Mouse (Mus musculus) liver, embryonic 14.5 days (tissue): ENCODE data around the gene Cby3. TPM values are rescaled to one million over a fixed set of nuclear protein-coding genes. Genes with fewer than 3 reads are reported as not detected.

Experiments used
- ATAC-seq: fragments of 200-750 bp; cut with Nextera tagmentation; 2 replicates; pipeline ENCODE4 v1.8.0; 2017; ENCODE audit warnings: moderate number of reproducible peaks, mild to moderate bottlenecking, moderate library complexity; ENCODE audit not compliant: insufficient read depth
- DNase-seq, 3 experiments: peaks; one replicate each; pipeline ENCODE4 v3.0.0-alpha.2; 2012 to 2013; ENCODE audit warnings: low read depth in 3 of 3, low spot score in 3 of 3
- H3K27ac ChIP-seq: fragments of 300-500 bp; sonication (generic); 2 replicates; pipeline ENCODE4 v1.5.1; 2014; ENCODE audit warnings: moderate library complexity, mild to moderate bottlenecking, control low read depth, inconsistent platforms
- H3K27me3 ChIP-seq: fragments of 300-500 bp; sonication (generic); 2 replicates; pipeline ENCODE4 v1.6.1; 2014; ENCODE audit warnings: mild to moderate bottlenecking, low read length, moderate library complexity; ENCODE audit not compliant: control insufficient read depth, insufficient read depth
- H3K36me3 ChIP-seq: fragments of 300-500 bp; sonication (generic); replicated peaks from 2 replicates; pipeline ENCODE4 v1.6.1; 2014; ENCODE audit warnings: low read depth; ENCODE audit not compliant: control insufficient read depth, insufficient read depth
- H3K4me1 ChIP-seq, 2 experiments: fragments of 200-500 bp in 1 of 2; fragments of 300-500 bp in 1 of 2; sonication (generic) in 1 of 2; replicated peaks; 2 replicates each; pipeline ENCODE4 v1.6.1; 2012 to 2014; ENCODE audit warnings: antibody characterized with exemption in 1 of 2, inconsistent platforms in 1 of 2, low read length in 1 of 2; ENCODE audit not compliant: control insufficient read depth in 2 of 2, insufficient read depth in 2 of 2
- H3K4me2 ChIP-seq: fragments of 300-500 bp; sonication (generic); 2 replicates; pipeline ENCODE4 v1.6.1; 2014; ENCODE audit warnings: low read depth, mild to moderate bottlenecking, control low read depth, moderate library complexity
- H3K4me3 ChIP-seq, 2 experiments: fragments of 200-500 bp in 1 of 2; fragments of 300-500 bp in 1 of 2; sonication (generic) in 1 of 2; 2 replicates each; pipeline ENCODE4 v1.5.1; 2012 to 2014; ENCODE audit warnings: low read depth in 2 of 2, low read length in 2 of 2, mild to moderate bottlenecking in 2 of 2, control low read depth in 1 of 2, inconsistent platforms in 1 of 2, moderate library complexity in 1 of 2; ENCODE audit not compliant: insufficient read depth in 1 of 2
- H3K9ac ChIP-seq: fragments of 300-500 bp; sonication (generic); replicated peaks from 2 replicates; pipeline ENCODE4 v1.6.1; 2014; ENCODE audit warnings: mild to moderate bottlenecking, control low read depth, moderate library complexity
- H3K9me3 ChIP-seq: fragments of 300-500 bp; sonication (generic); 2 replicates; pipeline ENCODE4 v1.6.1; 2016; ENCODE audit warnings: low read length, mixed read lengths; ENCODE audit not compliant: control insufficient read depth
- CTCF ChIP-seq: IDR thresholded peaks from 2 replicates; pipeline ENCODE4 v1.5.1; 2016; ENCODE audit warnings: antibody characterized with exemption, low read depth, control low read depth
- EP300 ChIP-seq: IDR thresholded peaks from 2 replicates; pipeline ENCODE4 v1.6.1; 2016; ENCODE audit warnings: antibody characterized with exemption, low read depth
- WGBS: fragments of 180-500 bp; shearing (Covaris S2); extraction: QIAGEN DNeasy Blood & Tissue Kit; methylation state at CpG from one replicate; pipeline ENCODE4 v1.1.7; 2014; ENCODE audit not compliant: insufficient replicate concordance; 5-methylcytosine and 5-hydroxymethylcytosine counted together
- polyA plus RNA-seq, 2 experiments: library from polyadenylated mRNA; depleted of rRNA in 1 of 2; stranded (reverse) in 1 of 2; unstranded in 1 of 2; fragments of >200 nt; fragmentation: Nextera tagmentation in 1 of 2; extraction: Ambion mirVana in 1 of 2; gene quantifications; 2 replicates each; pipeline versions ENCODE4 v1.2.1 to v1.2.3; 2012 to 2014

Gene Cby3
- polyA plus RNA-seq, 2 experiments = not detected

- Histone ChIP-seq H3K4me2 (no peak overlapping the region), H3K36me3 (no peaks in the 10 kb centered on the region), H3K27me3 (no peaks in the 10 kb centered on the region), H3K9me3 (no peaks in the 10 kb centered on the region), H3K4me1 (peaks cover 0 to 2% of the 10 kb centered on the region in 2 experiments; a peak in 1 of 4 replicates), H3K27ac (no peak overlapping the region), H3K9ac (no peak overlapping the region), H3K4me3 (no peak overlapping the region)
- TF ChIP-seq EP300 (no peak), CTCF (no peak)
- DNase-seq (no peak), ATAC-seq (no peak)
- WGBS = 78% methylated on average over 4 of the region's 4 CpGs
Measured at GRCm38 (mm10) chr11:50345486-50345885, 8.8 kb upstream of the Cby3 start.

- TF ChIP-seq EP300 (no peak), CTCF (no peak)
- H3K9ac ChIP-seq = no peak overlapping the region
Measured at GRCm38 (mm10) chr11:50346256-50347032, 7.8 kb upstream of the Cby3 start.

GRCm38 (mm10) chr11:50352177-50352576 lies 2.1 kb upstream of the Cby3 start:
- Histone ChIP-seq H3K27me3 (no peaks in the 10 kb centered on the region), H3K27ac (no peak overlapping the region), H3K9me3 (no peaks in the 10 kb centered on the region), H3K36me3 (no peaks in the 10 kb centered on the region), H3K4me3 (no peak overlapping the region), H3K4me2 (no peak overlapping the region), H3K9ac (no peak overlapping the region), H3K4me1 (peaks cover 2 to 7% of the 10 kb centered on the region in 2 experiments; a peak in 2 of 4 replicates)
- 58% methylated on average over 2 of the region's 2 CpGs for WGBS
- TF ChIP-seq EP300 (no peak), CTCF (no peak)
- DNase-seq (no peak), ATAC-seq (no peak)

More at GRCm38 (mm10) chr11:50346256-50347032, 7.8 kb upstream of the Cby3 start:
- H3K9me3 ChIP-seq = no peaks in the 10 kb centered on the region
- H3K27ac ChIP-seq = no peak overlapping the region
- 60% methylated on average over 9 of the region's 9 CpGs for WGBS
- no peak overlapping the region for H3K4me2 ChIP-seq
- peaks cover 0 to 2% of the 10 kb centered on the region in 2 experiments; a peak in 1 of 4 replicates for H3K4me1 ChIP-seq
- H3K36me3 ChIP-seq = no peaks in the 10 kb centered on the region
- DNase-seq = no peak
- no peak overlapping the region for H3K4me3 ChIP-seq
- no peaks in the 10 kb centered on the region for H3K27me3 ChIP-seq
- ATAC-seq = no peak

- ATAC-seq (peak; percentile 29; the same call in 1 of the 2 replicates), DNase-seq (no peak)
- Histone ChIP-seq H3K9ac (no peak overlapping the region), H3K9me3 (no peaks in the 10 kb centered on the region), H3K4me1 (peaks cover 2 to 7% of the 10 kb centered on the region in 2 experiments; a peak in 2 of 4 replicates), H3K27ac (no peak overlapping the region), H3K4me2 (no peak overlapping the region), H3K27me3 (peaks cover 11% of the 10 kb centered on the region), H3K4me3 (no peak overlapping the region), H3K36me3 (no peaks in the 10 kb centered on the region)
- no peak for TF ChIP-seq EP300
- no peak for TF ChIP-seq CTCF
- 58% methylated on average over 3 of the region's 3 CpGs for WGBS
Measured at GRCm38 (mm10) chr11:50354851-50355250, 589 bp downstream of the Cby3 start.

GRCm38 (mm10) chr11:50355395-50355794 lies 1.1 kb downstream of the Cby3 start:
- Histone ChIP-seq H3K36me3 (no peaks in the 10 kb centered on the region), H3K4me3 (no peak overlapping the region), H3K9me3 (no peaks in the 10 kb centered on the region), H3K9ac (no peak overlapping the region), H3K27me3 (peaks cover 11% of the 10 kb centered on the region), H3K4me1 (peaks cover 2 to 7% of the 10 kb centered on the region in 2 experiments; a peak in 2 of 4 replicates), H3K4me2 (no peak overlapping the region), H3K27ac (no peak overlapping the region)
- ATAC-seq (peak; percentile 55), DNase-seq (no peak)
- TF ChIP-seq EP300 (no peak), CTCF (no peak)
- WGBS = 7% methylated on average over 1 of the region's 1 CpGs
